Mouse (Mus musculus): Measurements from ENCODE around the gene St3gal5.

The St3gal5 gene

DNA sequence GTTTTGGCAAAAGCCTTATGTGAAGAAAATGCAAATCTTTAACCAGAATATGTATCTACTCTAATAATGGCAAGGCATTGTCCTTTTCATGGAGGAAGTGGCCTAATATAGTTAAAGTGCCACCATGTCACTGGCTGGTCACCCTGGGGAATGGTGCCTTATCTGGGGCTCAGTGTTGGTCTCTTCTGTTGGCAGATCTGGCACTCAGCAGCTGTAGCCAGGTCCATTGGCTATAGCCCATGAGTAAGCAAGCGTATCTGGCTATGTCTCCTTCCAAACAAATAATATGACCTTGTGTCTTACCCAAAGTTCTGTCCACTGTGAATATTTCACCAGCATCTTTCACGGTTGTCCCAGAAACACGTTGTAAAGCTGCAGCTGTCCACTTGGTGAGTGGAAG lies 74.0 kb downstream of the St3gal5 start:
- DNase-seq, result no peak

DNA sequence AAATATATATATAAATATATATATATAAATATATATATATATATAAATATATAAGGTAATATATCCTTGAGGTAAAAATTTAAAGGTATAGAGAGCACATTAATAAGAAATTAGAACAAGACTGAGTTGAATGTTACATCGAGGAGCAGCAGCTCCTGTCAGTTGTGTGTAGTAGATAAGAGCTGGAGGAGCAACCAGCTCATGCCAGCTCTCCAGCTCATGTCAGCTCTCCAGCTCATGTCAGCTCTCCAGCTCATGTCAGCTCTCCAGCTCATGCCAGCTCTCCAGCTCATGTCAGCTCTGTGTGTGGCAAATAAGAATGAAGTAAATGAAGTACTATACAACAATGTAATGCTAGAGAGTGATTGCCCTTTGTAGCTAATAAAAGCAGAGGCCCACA lies 76.0 kb downstream of the St3gal5 start:
- DNase-seq, result no peak

DNA sequence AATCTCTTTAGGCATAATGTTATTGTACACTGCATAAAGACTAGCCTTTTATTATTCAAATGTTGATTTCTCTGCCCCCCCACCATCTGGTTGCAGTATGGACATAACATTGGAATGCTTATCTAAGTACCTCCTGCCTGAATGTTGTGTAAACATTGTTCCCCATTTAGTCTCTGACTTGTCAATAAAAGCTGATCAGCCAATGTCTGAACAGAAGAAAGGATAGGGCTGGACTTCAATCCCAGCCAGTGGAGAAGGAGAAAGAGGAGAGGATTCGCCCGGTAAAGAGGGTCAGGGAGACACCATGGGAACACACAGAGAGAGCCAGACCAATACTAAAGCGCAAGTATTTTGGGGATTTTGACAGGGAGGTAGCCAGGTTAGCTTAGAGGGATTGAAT lies 78.0 kb downstream of the St3gal5 start:
- DNase-seq, result no peak

DNA sequence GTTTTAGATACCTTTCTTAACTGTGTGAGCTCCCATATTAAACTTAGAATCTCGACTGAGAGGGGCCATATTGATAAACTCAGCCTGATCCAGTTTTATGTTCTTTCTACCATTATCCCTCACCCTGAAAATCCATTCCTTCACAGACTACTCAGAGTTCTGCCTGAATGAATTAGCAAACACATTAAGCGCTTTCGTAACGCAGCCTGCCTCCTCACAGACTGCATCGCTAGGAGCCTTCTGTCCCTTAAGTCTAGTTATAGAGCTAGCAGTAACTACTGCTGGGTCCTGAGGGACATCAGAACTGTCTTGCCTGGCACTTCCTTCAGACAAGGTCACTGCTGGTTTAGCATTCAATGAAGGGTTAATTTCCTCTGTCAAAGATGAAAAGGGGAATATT lies 78.6 kb downstream of the St3gal5 start:
- no peak for DNase-seq

DNA sequence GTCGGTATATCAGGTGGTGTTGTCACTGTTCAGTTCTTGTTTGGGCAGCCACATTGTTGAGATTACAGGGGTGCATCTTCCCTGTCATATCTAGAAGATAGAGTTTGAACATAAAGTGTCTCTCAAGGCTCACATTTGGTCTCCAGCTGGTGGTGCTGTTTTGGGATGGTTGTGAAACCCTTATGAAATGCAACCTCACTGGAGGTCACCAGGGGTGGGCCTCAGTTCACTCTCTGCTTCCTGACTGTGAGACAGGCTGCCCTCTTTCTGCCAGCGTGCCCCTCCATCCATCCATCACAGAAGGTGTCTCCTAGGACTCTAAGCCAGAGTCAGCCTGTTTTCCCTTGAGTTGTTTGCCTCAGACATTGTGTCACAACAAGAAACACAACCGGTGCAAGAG lies 80.0 kb downstream of the St3gal5 start:
- DNase-seq, result no peak

DNA sequence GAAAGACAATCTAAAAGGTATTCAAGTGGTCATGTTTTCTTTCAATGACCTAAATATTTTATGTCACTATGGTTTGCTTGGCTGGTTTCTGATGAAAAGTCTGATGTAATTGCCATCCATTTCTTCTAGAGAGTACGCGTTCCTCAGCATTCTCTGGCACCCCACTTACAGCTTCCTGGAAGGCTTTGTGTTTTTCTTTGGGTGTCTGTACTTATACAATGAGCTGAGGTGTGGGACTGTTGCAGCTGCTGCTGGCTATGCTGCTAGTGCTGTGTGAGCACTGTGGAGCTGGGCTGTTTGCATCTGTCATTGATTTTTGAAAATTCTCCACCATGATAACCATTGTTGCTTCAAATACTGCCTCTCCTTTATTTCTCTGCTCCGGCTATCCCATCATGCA lies 81.6 kb downstream of the St3gal5 start:
- no peak for DNase-seq

GRCm38 (mm10) chr6:72179562-72180502 lies 82.4 kb downstream of the St3gal5 start:
- no peak for DNase-seq

GRCm38 (mm10) chr6:72184576-72184975 lies 87.2 kb downstream of the St3gal5 start:
- DNase-seq, result no peak

DNA sequence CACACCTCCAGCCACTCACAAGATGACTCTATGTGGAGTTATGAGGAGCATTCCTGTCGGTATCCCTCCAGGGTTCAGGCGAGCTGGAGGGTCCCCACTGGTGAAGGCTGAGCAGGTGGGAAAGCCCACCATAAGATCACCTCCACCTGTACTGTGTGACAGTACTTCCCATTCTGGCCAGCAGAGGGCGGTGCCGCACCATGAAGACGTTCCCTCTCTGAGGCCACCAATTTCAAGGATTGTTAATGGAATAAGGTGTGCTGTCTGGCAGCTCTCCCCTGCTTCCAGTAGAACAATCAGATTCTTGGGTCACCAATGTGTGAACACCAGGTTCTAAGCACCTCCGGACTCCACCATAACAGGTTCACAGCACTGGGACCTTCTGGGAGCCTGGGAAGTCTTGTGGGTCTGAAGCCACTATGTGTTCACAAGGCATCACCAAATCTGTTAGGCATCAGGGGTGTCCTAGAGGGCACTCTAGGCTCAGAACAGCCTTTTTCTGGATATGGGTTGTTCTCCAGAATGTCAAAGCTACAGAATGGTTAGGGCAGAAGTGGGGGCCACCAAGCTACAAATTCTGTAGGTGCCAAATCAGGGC lies 88.6 kb downstream of the St3gal5 start:
- peak; percentile 87 for DNase-seq

DNA sequence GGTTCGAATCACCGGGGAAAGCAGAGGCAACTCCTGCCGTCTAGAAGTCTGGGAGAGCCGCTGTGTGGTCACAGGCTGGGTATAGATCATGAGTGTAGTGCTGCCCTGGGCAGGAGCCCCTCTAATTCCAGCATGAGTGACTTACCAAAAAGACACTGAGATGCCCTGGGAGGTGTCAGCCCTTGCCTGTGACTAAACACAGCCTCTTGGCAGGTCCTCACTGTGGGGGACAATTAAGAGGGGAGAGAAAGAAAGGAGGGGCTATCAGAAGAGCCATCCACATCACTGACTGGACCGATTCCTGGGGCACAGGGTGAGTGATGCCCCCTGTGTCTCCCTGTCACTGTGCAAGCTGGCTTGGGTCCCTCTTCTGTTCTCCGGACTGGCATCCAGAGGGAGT lies 89.4 kb downstream of the St3gal5 start:
- DNase-seq, result no peak

GRCm38 (mm10) chr6:72189061-72189863 lies 91.9 kb downstream of the St3gal5 start:
- DNase-seq, result peak; percentile 22

- DNase-seq, result no peak
These were observed 92.7 kb downstream of the St3gal5 start for GRCm38 (mm10) chr6:72190120-72190519.

GRCm38 (mm10) chr6:72190577-72190976 lies 93.2 kb downstream of the St3gal5 start:
- no peak for DNase-seq

- no peak for DNase-seq
These were observed 99.3 kb downstream of the St3gal5 start for GRCm38 (mm10) chr6:72196660-72197059.

- DNase-seq, result no peak
These were observed 100.1 kb downstream of the St3gal5 start for GRCm38 (mm10) chr6:72197515-72197914.

DNA sequence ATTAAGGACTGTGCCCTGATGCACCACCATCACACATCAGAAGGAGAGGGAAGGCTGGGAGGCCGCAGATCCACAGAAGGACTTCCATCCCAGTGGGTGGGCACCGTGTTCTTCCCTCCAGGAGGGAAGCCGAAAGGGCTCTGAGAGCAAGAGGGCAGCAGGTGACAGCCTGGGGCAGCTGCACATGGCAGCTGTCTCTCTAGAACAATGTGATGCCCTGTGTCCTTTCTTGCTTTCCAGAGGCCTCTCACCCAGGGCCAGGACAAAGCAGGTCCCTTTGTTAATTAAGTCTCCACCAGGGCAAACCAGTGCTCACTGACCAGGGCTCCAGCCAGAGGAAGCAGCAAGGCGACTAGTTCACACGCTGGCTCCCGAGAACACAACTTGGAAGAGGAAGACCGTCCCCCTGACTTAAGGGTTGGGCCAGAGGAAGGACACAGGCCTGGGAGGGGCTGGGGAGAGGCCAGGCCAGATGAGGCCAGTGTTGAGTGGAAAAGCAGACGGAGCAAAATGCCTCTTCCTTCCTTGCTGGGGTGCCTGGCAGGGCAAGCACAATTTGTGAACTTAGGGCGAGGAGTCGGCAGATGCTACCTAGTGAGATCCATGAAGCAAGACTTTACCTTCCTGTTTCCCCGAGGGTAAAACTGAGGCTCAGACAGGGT lies 103.3 kb downstream of the St3gal5 start:
- no peak for DNase-seq

GRCm38 (mm10) chr6:72202732-72203131 lies 105.3 kb downstream of the St3gal5 start:
- DNase-seq, result no peak

- DNase-seq, result no peak
These were observed 105.9 kb downstream of the St3gal5 start for GRCm38 (mm10) chr6:72203279-72203678.
